Mouse (Mus musculus) lung, postnatal 0 days (tissue): ENCODE measurements around the gene Smim27. TPM values are rescaled to one million over a fixed set of nuclear protein-coding genes. Genes with fewer than 3 reads are reported as not detected.

ENCODE experiments used
- ATAC-seq: fragments of 200-750 bp; cut with Nextera tagmentation; 2 replicates; pipeline ENCODE4 v1.8.0; 2017; ENCODE audit warnings: moderate library complexity
- DNase-seq: peaks from one replicate; pipeline ENCODE4 v3.0.0-alpha.2; 2016; ENCODE audit warnings: low spot score
- H3K27ac ChIP-seq: fragments of 300-500 bp; sonication (generic); 2 replicates; pipeline ENCODE4 v1.5.1; 2014; ENCODE audit warnings: antibody characterized with exemption, mild to moderate bottlenecking, low read length, mixed read lengths
- H3K27me3 ChIP-seq: fragments of 300-500 bp; sonication (generic); replicated peaks from 2 replicates; pipeline ENCODE4 v1.6.1; 2014; ENCODE audit warnings: low read length, mixed read lengths; ENCODE audit not compliant: insufficient read depth
- H3K36me3 ChIP-seq: fragments of 300-500 bp; sonication (generic); 2 replicates; pipeline ENCODE4 v1.6.1; 2014; ENCODE audit warnings: low read length, mixed read lengths; ENCODE audit not compliant: insufficient read depth
- H3K4me1 ChIP-seq: fragments of 300-500 bp; sonication (generic); 2 replicates; pipeline ENCODE4 v1.6.1; 2014; ENCODE audit warnings: antibody characterized with exemption, low read depth, low read length, mixed read lengths; ENCODE audit not compliant: insufficient read depth
- H3K4me2 ChIP-seq: fragments of 300-500 bp; sonication (generic); replicated peaks from 2 replicates; pipeline ENCODE4 v1.6.1; 2014; ENCODE audit warnings: low read depth, mild to moderate bottlenecking, low read length, moderate library complexity, mixed read lengths
- H3K4me3 ChIP-seq: fragments of 300-500 bp; sonication (generic); 2 replicates; pipeline ENCODE4 v1.5.1; 2014; ENCODE audit warnings: low read depth, low read length
- H3K9ac ChIP-seq: fragments of 300-500 bp; sonication (generic); replicated peaks from 2 replicates; pipeline ENCODE4 v1.6.1; 2014; ENCODE audit warnings: low read depth, mild to moderate bottlenecking
- H3K9me3 ChIP-seq: fragments of 300-500 bp; sonication (generic); 2 replicates; pipeline ENCODE4 v1.6.1; 2016; ENCODE audit warnings: low read length, mixed read lengths
- CTCF ChIP-seq: IDR thresholded peaks from 2 replicates; pipeline ENCODE4 v1.5.1; 2016; ENCODE audit warnings: antibody characterized with exemption, mild to moderate bottlenecking
- EP300 ChIP-seq: IDR thresholded peaks from 2 replicates; pipeline ENCODE4 v1.6.1; 2016; ENCODE audit warnings: antibody characterized with exemption, mild to moderate bottlenecking, control low read depth
- WGBS: fragments of 180-500 bp; shearing (Covaris S2); extraction: QIAGEN DNeasy Blood & Tissue Kit; methylation state at CpG from one replicate; pipeline ENCODE4 v1.1.7; 2014; 5-methylcytosine and 5-hydroxymethylcytosine counted together
- polyA plus RNA-seq: library from polyadenylated mRNA; unstranded; fragments of >200 nt; fragmentation: Nextera tagmentation; extraction: Ambion mirVana; gene quantifications from 2 replicates; pipeline ENCODE4 v1.2.1, GENCODE M21; 2015

Smim27 gene
- polyA plus RNA-seq, 1 experiment from 2014 or later, result 45.6 TPM

GRCm38 (mm10) chr4:40313026-40313425, 43.6 kb downstream of the Smim27 start:
- no peaks in the 10 kb centered on the region for H3K9me3 ChIP-seq

DNA sequence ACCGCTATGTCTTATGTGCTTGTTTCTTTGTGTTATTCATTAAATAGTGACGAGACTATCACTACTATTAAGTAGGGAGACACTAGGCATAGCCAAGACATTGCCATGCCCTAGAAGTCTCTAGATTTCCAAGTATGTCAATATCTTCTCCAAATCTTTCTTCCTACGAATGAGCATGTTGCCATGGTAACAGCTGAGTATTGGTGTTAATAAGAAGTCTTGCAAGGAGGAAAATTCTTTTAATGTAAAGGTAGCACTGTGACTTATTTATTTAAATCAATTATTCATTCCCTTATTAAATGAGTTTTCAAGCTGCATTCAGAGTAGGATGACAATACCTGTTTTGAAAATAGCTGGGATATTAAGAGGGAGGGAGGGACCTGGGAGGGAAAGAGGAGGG, 48.0 kb downstream of the Smim27 start:
- H3K9ac ChIP-seq, result no peak overlapping the region
- DNase-seq, result no peak
- WGBS, result 73% methylated on average over 3 of the region's 3 CpGs
- H3K4me3 ChIP-seq, result no peak overlapping the region
- no peak overlapping the region for H3K4me2 ChIP-seq
- no peaks in the 10 kb centered on the region for H3K36me3 ChIP-seq
- no peak overlapping the region for H3K27ac ChIP-seq
- TF ChIP-seq CTCF, result no peak
- no peak for TF ChIP-seq EP300
- H3K27me3 ChIP-seq, result no peaks in the 10 kb centered on the region
- no peak for ATAC-seq
- no peaks in the 10 kb centered on the region for H3K4me1 ChIP-seq
- no peaks in the 10 kb centered on the region for H3K9me3 ChIP-seq

More at GRCm38 (mm10) chr4:40313026-40313425, 43.6 kb downstream of the Smim27 start:
- WGBS, result 69% methylated on average over 6 of the region's 6 CpGs
- ATAC-seq (no peak), DNase-seq (no peak)
- H3K4me3 ChIP-seq, result no peak overlapping the region
- H3K36me3 ChIP-seq, result no peaks in the 10 kb centered on the region
- no peak overlapping the region for H3K27ac ChIP-seq
- no peaks in the 10 kb centered on the region for H3K27me3 ChIP-seq
- H3K4me1 ChIP-seq, result no peaks in the 10 kb centered on the region
- H3K9ac ChIP-seq, result no peak overlapping the region
- TF ChIP-seq EP300 (no peak), CTCF (no peak)
- no peak overlapping the region for H3K4me2 ChIP-seq

Other genes starting within 250 kb of the Smim27 start
- 38.0 and 46.0 TPM in 2 replicates for gene Aco1, start 126.5 kb upstream of the Smim27 start, polyA plus RNA-seq
- gene Ddx58, start 29.8 kb upstream of the Smim27 start, polyA plus RNA-seq, result 15.3 and 18.1 TPM in 2 replicates
- 25.4 and 27.9 TPM in 2 replicates for gene Topors, start 271 bp downstream of the Smim27 start, polyA plus RNA-seq
- gene Ndufb6, start 9.8 kb downstream of the Smim27 start, polyA plus RNA-seq, result 207 and 222 TPM in 2 replicates
- 0.05 and 0.23 TPM in 2 replicates for gene Tmem215, start 202.6 kb downstream of the Smim27 start, polyA plus RNA-seq